Mouse (Mus musculus) retina, adult 2 months (tissue): ENCODE measurements around the gene Zfp266.
"Not testable (repeated sequence)": the region's sequence is repeated elsewhere in the genome, so short reads cannot be mapped to it uniquely, and the experiment has no call there.

Source experiments
- DNase-seq: peaks from one replicate; pipeline ENCODE4 v3.0.0-alpha.2; 2012; ENCODE audit warnings: low read depth, low spot score

Zfp266 gene

GRCm38 (mm10) chr9:20521306-20521957 lies at the start of gene Zfp266:
TSS of gene Zfp266 (minus strand) at chr9:20521417.
- peak; percentile 79 for DNase-seq

GRCm38 (mm10) chr9:20565326-20566030 lies 44.3 kb upstream of the Zfp266 start:
- DNase-seq, result not testable (repeated sequence)

- no peak for DNase-seq
Measured at GRCm38 (mm10) chr9:20562177-20562576, 41.0 kb upstream of the Zfp266 start.

DNA sequence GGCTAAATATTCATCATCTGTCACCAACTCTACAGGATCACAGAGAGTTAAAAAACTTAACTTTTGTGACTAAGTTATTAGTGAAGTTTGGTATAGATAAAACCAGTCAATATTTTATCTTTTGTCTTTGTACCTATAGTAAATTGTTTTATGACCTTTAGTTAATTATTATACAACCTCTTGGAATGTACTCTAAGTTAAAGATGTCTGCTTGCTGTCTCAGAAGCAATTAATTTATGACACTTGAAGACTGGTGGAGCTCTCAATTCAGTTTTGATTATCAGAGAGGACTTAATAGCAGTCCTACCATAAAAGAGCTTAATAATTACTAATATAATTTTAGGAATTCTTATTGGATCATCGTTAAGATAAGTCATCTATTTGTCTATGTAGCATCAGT lies 31.5 kb upstream of the Zfp266 start:
- no peak for DNase-seq

DNA sequence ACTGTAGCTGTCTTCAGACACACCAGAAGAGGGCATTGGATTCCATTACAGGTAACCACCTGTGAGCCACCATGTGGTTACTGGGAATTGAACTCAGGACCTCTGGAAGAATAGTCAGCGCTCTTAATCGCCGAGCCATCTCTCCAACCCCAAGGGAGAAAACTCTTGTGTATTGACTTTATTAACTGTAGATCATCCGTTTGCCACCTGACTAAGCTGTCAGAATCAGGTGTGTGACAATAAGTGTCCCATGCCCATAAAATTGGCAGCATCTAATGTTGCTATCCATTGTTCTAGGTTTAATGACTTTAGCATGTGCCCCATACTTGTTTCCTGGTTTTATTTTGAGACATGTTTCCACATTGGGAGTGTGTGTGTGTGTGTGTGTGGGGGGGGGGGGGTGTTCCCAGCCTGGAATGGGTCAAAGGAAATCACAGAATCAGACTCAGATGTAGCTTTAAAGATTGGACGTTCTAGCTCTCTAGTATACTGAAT lies 30.6 kb upstream of the Zfp266 start:
- no peak for DNase-seq

DNA sequence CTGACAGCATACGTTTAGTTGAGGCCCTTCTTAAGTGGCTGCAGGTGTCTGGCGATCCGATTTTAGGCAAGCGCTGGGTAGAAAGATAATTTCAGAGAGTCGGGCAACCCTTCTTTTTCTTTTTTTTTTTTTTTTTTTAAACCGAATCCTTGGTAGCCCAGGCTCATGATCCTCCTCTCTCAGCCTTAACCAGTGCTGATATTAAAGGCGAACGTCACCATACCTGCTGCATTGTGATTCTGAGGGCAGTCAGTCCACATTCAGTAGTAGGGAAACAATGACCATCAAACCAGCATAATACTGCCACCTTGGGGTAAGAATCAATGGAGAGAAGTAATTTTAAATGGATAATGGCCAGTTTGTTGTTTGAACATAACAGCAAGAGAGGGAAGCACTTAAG lies 23.9 kb upstream of the Zfp266 start:
- no peak for DNase-seq

DNA sequence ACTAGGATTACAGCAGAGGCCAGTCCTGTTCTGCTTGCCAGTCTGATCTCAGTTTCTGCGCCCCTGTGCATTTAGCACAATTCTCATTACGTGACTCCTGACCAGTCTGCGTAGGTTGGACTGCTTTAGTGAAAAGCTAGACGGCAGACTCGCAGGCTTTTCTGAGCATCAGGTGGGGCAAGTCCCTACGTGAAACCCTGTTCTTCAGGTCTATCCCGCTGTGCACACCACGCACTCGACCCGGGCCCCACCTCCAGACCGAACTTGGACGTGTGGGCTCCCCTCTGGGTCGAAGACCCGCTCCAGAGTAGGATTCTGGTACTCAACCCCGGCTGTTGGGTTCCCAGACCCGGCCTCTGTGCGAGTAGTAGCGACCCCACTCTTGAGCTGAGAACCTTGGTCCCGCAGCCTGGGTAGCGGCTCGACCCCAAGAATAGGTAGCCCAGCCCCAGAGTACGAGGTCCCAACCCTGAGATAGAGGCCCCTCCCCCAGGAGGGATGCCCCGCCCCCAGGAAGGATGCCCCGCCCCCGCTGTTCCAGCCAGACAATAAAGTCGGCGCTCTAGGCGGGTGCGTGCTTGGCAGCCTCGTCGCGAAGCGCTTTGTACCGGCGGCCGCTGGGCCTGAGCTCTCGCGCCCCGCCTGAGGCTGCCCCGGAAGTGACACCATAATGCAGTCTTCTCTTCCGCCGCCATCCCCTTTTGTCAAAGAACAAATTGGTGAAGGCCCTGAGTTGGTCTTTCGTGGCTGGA lies 23.0 kb upstream of the Zfp266 start:
- DNase-seq, result peak; percentile 75

- DNase-seq, result no peak
Measured at GRCm38 (mm10) chr9:20543496-20543895, 22.3 kb upstream of the Zfp266 start.

DNA sequence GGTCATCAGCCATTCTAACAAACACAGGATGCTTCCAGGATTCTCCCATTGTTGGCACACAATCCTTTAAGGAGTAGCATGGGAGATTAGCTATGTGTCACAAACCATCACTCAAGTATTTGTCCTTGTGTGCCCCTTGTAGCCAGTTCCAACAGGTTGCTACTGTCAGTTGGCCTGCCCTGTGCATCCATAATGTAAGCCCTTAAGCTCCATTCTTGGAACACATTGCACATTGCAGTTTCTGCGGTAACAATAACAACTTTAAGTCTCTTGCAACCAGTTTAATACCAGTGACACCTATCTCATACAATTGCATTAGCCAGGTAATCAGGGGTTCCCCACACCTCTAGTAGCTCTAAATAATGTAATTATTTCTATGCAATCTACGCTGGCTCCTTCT lies 15.4 kb upstream of the Zfp266 start:
- no peak for DNase-seq

DNA sequence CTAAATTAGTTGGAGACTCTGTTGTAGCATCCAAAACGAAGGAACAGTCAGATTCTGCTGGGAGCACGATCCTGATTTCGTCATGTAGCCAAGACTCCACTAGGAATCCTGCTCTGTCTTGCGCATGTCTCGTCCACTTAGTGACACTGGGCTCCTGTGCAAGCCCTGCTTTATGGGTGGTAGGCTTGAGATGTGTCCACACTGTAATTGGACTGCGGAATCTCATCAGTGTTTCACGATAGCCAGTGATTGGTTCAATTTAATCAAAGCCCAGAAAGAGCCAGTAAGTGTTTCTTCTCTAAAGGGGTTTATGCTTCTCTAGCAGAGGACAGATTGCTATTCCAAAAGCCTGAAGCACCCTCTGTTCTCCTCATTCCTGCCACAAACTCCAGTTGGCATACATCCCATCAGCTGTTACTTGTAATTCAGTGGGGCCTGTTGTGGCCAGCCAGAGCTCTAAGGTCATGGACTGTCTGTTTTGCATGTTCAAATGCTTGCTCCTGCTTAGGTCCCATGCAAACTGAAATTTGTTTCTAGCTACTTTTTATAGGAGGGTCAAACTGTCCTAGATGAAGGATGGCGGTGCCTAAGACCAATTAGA lies 13.2 kb upstream of the Zfp266 start:
- DNase-seq, result no peak

DNA sequence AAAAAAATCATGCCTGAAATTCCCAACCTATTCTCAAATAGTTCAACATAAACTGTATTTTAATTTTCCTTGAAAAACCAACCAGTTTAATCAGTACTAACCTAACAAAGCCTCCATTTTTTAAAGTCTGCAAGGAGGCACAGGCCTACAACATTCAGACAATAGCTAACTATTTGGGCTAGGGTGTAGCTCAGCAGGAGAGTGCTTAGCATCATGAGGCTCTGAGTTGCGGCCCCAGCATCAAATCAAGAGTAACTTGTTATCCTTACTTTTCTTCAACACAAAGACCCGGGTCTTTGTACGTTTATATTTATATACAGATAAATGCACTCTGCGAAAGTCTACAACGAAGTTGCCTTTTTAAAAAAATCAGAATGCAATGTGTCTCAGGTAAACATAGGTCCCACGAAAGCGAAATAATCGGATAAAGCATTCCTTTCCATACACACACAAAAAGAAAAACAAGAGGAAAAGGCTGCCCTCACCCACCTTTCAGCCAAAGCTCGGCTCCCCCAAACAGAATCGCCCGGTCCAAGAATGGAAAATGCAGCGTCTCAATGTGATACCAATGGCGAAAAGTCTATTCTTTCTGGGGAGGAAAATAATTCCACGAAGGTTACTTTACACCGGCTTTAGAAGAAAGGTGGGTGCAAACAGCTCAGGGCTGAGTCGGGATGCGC lies 546 bp downstream of the Zfp266 start:
- DNase-seq, result no peak

GRCm38 (mm10) chr9:20519949-20520348 lies 1.3 kb downstream of the Zfp266 start:
- DNase-seq, result no peak

DNA sequence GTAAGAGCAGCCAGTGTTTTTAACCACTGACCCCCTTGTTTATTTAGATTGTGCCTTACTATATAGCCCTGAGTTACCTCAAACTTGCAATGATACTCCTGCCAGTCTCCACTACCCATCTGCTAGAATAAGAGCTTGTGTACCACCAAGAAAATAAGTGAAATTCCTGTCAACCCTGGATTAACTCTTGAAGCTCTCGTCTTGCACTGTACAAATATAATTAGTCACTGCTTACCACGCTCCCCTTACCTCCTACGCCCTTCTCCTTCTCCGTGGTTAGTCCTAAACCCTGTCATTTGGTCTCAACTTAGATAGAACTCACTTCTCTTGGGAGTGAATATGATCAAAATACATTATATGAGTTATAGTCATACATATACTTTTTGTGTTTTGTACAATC lies 2.5 kb downstream of the Zfp266 start:
- DNase-seq, result no peak

GRCm38 (mm10) chr9:20517727-20518126 lies 3.5 kb downstream of the Zfp266 start:
- DNase-seq, result no peak

DNA sequence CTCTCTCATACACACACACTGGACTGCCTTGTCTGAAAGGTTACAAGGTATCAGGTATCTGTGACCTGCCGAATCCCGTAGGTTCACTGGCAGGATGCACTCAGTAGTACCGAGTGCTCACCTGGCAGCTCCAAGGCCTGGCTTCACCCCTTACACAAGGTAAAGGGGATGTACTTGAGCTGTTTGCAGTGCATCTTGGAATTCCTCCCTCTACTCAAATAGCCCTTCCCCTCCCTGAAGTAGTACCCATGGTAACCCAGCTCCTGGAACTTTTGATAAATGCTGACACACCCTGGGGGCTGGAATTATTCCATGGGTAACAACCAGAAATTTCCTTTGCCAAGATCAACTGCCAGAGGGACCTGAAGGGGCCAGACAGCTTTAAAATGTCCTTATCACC lies 7.2 kb downstream of the Zfp266 start:
- DNase-seq, result no peak

DNA sequence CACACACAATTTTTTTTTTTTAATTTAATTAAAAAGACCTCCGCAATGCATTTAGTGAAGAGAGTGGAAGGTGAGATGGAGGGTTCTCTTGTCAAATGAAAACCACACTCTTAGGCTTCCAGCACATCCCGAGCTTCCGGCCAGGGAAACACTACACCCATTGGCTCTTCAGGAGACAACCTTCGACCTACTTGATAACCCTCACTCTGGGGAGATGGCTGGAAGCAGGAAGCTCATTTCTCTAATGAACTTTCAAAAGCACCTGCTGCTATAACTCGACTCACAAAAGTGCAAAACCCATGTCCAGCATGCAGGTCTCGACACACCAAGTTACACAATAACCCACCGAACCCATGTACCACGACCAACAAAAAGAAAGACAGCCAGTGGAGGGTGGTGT lies 8.5 kb downstream of the Zfp266 start:
- DNase-seq, result no peak

DNA sequence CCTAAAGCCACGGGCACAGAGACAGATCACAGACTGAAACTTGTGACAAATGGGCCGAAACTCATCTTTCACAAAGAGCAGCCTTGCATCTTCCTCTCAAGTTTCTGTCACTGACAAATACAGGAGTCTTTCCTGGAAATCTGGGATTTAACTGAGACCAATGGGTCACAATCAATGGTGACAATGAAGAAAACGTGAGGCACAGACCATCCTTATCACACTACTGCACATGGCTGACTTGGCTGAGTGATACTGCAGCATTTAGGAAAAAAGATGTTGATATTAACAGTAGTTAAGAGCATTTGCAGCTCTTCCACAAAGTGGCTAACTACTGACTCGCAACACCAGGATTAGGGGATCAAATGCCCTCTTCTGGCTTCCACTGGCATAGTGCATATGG lies 9.6 kb downstream of the Zfp266 start:
- DNase-seq, result no peak

- DNase-seq, result no peak
Measured at GRCm38 (mm10) chr9:20510346-20510745, 10.9 kb downstream of the Zfp266 start.

- no peak for DNase-seq
Measured at GRCm38 (mm10) chr9:20509676-20510075, 11.5 kb downstream of the Zfp266 start.

DNA sequence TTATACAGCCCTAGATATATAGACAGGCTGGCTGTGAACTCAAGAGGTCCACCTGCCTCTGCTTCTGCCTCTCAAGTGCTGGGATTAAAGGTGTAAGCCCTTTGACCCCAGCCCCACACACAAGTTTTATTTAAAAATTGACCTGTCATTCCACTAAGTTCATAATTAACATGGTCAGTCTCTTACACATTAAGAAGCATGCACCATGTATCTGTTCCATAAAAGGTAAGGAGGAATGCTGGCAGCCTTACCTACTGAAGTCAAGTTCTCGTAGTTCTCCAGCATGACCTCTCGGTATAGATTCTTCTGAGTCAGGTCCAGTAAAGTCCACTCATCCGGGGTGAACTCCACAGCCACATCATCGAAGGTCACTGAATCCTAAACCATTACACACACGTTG lies 16.4 kb downstream of the Zfp266 start:
- DNase-seq, result no peak

GRCm38 (mm10) chr9:20493281-20493680 lies 27.9 kb downstream of the Zfp266 start:
- DNase-seq, result no peak
